8 mouse cellular contexts compared by ENCODE assay signal in the genomic region with DNA sequence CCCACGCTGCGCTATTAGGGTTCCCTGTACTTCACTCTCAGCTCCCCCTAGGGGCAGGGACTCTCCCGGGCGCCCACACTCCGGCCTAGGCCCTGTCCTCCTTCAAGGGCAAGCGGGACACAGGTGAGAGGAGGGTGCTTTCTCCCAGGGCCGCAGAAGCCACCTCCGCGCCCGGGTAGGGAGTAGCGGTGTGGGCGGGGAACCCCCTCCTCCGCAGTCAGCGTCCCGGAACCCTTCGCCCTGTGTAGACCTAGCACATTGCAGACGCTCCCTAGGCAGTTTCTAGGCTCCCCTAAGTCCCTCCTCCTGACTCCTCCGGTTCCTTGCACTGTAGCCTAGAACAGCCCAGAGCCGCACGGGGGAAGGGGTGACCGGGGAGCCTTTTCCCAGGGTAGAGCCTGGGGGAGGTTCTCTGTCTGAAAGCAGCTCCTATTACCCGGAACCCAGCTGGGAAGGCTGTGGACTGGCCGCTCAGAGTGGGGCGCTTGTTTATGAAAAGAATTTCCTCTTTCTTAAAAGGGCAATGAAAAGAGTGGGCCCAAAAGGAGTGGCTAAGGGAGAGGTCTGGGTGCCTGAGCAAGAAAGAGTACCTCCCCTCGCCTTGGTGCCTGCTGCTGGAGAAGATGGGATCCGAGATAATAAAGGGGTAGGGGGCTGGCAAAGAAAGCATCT. TPM values are rescaled to one million over a fixed set of nuclear protein-coding genes. Genes with fewer than 3 reads are reported as not detected.
A peak's percentile ranks its signal among the peaks of the same experiment; 100 is the strongest.
DNase-seq lines count a peak whose midpoint lies in the region; ATAC-seq and TF ChIP-seq lines count a peak whose summit lies in the region.

No protein-coding gene starts in this region.

- no peaks in the 10 kb centered on the region for H3K36me3 ChIP-seq in kidney, embryonic 14.5 days (ENCODE audit: control insufficient read depth, insufficient read depth, low read length)

- peak overlapping the region; percentile 54 for H3K4me2 ChIP-seq in kidney, embryonic 14.5 days (replicated peaks; ENCODE audit: low read depth, low read length)

- H3K9ac ChIP-seq in kidney, embryonic 14.5 days (ENCODE audit: low read depth, low read length): peak overlapping the region; percentile 64

- peaks cover 19% of the 10 kb centered on the region for H3K4me1 ChIP-seq in bone marrow macrophage, adult 2 months (ENCODE audit: control insufficient read depth, insufficient read depth, low read length)
- H3K4me1 ChIP-seq in embryonic fibroblast, embryonic 13.5 days (ENCODE audit: control insufficient read depth, insufficient read depth, low read length): no peaks in the 10 kb centered on the region
- peaks cover 14% of the 10 kb centered on the region for H3K4me1 ChIP-seq in kidney, embryonic 14.5 days (ENCODE audit: control insufficient read depth, insufficient read depth, low read length)

- under 1% methylated on average over 25 of the region's 26 CpGs for WGBS in kidney, embryonic 14.5 days

- DNase-seq in A20 (ENCODE audit: low read depth, low spot score): peak; percentile 98
- DNase-seq in heart, adult 9 months (ENCODE audit: low spot score in 2 of 2): peak; percentile 97
- peak; percentile 89 for DNase-seq in liver
- DNase-seq in spleen, postnatal 4 days (ENCODE audit: low spot score in 2 of 2): peak; percentile 91 to 95

- TF ChIP-seq POLR2A in bone marrow macrophage, adult 2 months (IDR thresholded peaks at IDR 0.05; ENCODE audit: borderline replicate concordance, low read depth, low read length): no peak
- peak; percentile 49; the same call in 1 of the 2 replicates for TF ChIP-seq POLR2A in embryonic fibroblast, embryonic 13.5 days (IDR thresholded peaks at IDR 0.05; ENCODE audit: low read depth, low read length)

- no peaks in the 10 kb centered on the region for H3K9me3 ChIP-seq in kidney, embryonic 14.5 days (ENCODE audit: control insufficient read depth, low read length)

- TF ChIP-seq CTCF in bone marrow macrophage, adult 2 months (IDR thresholded peaks at IDR 0.05; ENCODE audit: low read depth, low read length): peak; percentile 42; the same call in 1 of the 2 replicates
- TF ChIP-seq CTCF in embryonic fibroblast, embryonic 13.5 days (IDR thresholded peaks at IDR 0.05; ENCODE audit: borderline replicate concordance, insufficient read depth, low read length): no peak

- H3K27me3 ChIP-seq in kidney, embryonic 14.5 days (ENCODE audit: control insufficient read depth, insufficient read depth, low read length): no peaks in the 10 kb centered on the region

- peak; percentile 90 for ATAC-seq in kidney, embryonic 14.5 days (ENCODE audit: low FRiP score, low TSS enrichment)
- peak; percentile 57 for ATAC-seq in monocyte, adult 5-6 weeks (replicated peaks; ENCODE audit: insufficient number of reproducible peaks, low FRiP score, low TSS enrichment, poor library complexity, severe bottlenecking)

- peak overlapping the region; percentile 97 for H3K27ac ChIP-seq in bone marrow macrophage, adult 2 months (ENCODE audit: insufficient read depth, low read depth, low read length)
- H3K27ac ChIP-seq in embryonic fibroblast, embryonic 13.5 days (ENCODE audit: insufficient read depth, low read length): peak overlapping the region; percentile 96
- peak overlapping the region; percentile 96 for H3K27ac ChIP-seq in kidney, embryonic 14.5 days (ENCODE audit: low read depth, low read length)

- H3K4me3 ChIP-seq in bone marrow macrophage, adult 2 months (ENCODE audit: insufficient read depth, low read length): peak overlapping the region; percentile 65
- peak overlapping the region; percentile 41 for H3K4me3 ChIP-seq in embryonic fibroblast, embryonic 13.5 days (ENCODE audit: insufficient read depth, low read length)
- peak overlapping the region; percentile 46 for H3K4me3 ChIP-seq in kidney, embryonic 14.5 days (ENCODE audit: low read length)

RNA-seq across cellular contexts. Expression of gene Ctdsp1, which starts 4.5 kb away (rescaled TPM):
- 119 and 123 TPM in 2 replicates for polyA plus RNA-seq in bone marrow macrophage, adult 2 months (2012; ENCODE audit: insufficient read depth, insufficient read length, missing spikeins)
- polyA plus RNA-seq in embryonic fibroblast, embryonic 13.5 days (2011; ENCODE audit: insufficient read length, low read depth, missing spikeins): 58.6 and 78.6 TPM in 2 replicates
- 66.7 and 86.0 TPM in 2 replicates for polyA plus RNA-seq in kidney, embryonic 14.5 days (2014; fragmentation: Nextera tagmentation; extraction: Ambion mirVana)
- 31.8 to 64.2 TPM (median 34.4 TPM) in 3 replicates for total RNA-seq in monocyte, adult 5-6 weeks (2017)

RNA-seq across cellular contexts. Expression of gene Slc11a1, which starts 11.9 kb away (rescaled TPM):
- 539 and 588 TPM in 2 replicates for polyA plus RNA-seq in bone marrow macrophage, adult 2 months (2012; ENCODE audit: insufficient read depth, insufficient read length, missing spikeins)
- polyA plus RNA-seq in embryonic fibroblast, embryonic 13.5 days (2011; ENCODE audit: insufficient read length, low read depth, missing spikeins): 1.1 TPM in 1 of 2 replicates, not detected in the other
- 2.0 and 5.2 TPM in 2 replicates for polyA plus RNA-seq in kidney, embryonic 14.5 days (2014; fragmentation: Nextera tagmentation; extraction: Ambion mirVana)
- 180 to 306 TPM (median 249 TPM) in 3 replicates for total RNA-seq in monocyte, adult 5-6 weeks (2017)

RNA-seq across cellular contexts. Expression of gene Vil1, which starts 22.3 kb away (rescaled TPM):
- not detected in 2 replicates for polyA plus RNA-seq in bone marrow macrophage, adult 2 months (2012; ENCODE audit: insufficient read depth, insufficient read length, missing spikeins)
- polyA plus RNA-seq in embryonic fibroblast, embryonic 13.5 days (2011; ENCODE audit: insufficient read length, low read depth, missing spikeins): not detected in 2 replicates
- 2.8 and 6.7 TPM in 2 replicates for polyA plus RNA-seq in kidney, embryonic 14.5 days (2014; fragmentation: Nextera tagmentation; extraction: Ambion mirVana)
- total RNA-seq in monocyte, adult 5-6 weeks (2017): 0.87 to 1.9 TPM in 2 of 3 replicates, not detected in the other

RNA-seq across cellular contexts. Expression of gene Catip, which starts 24.9 kb away (rescaled TPM):
- 0.60 and 0.76 TPM in 2 replicates for polyA plus RNA-seq in bone marrow macrophage, adult 2 months (2012; ENCODE audit: insufficient read depth, insufficient read length, missing spikeins)
- polyA plus RNA-seq in embryonic fibroblast, embryonic 13.5 days (2011; ENCODE audit: insufficient read length, low read depth, missing spikeins): 3.6 and 3.7 TPM in 2 replicates
- polyA plus RNA-seq in kidney, embryonic 14.5 days (2014; fragmentation: Nextera tagmentation; extraction: Ambion mirVana): 0.44 and 0.79 TPM in 2 replicates
- 0.29 to 3.3 TPM (median 0.96 TPM) in 3 replicates for total RNA-seq in monocyte, adult 5-6 weeks (2017)

Comparison
In these comparisons a context has a peak if more than half of its experiments do, and no peak if none do; other contexts are left out.
1. Peak in every context shown above with its lines: DNase-seq, ATAC-seq, H3K4me3 ChIP-seq and H3K27ac ChIP-seq.
2. RNA of gene Slc11a1, which starts 11.9 kb away (polyA plus RNA-seq): 539 to 588 TPM in bone marrow macrophage, adult 2 months; 2.0 to 5.2 TPM in kidney, embryonic 14.5 days and 1.1 TPM in embryonic fibroblast, embryonic 13.5 days; every median in the first group is over 10 times any median in the second.